Mouse (Mus musculus) C2C12 (cell line): ENCODE results near the gene Prss53.

Experiments
- CEBPB ChIP-seq: IDR thresholded peaks from one replicate; pipeline ENCODE4 v1.6.1; 2011; ENCODE audit warnings: low read depth, mild to moderate bottlenecking, control low read depth, moderate library complexity
- CTCF ChIP-seq: IDR thresholded peaks from one replicate; pipeline ENCODE4 v1.5.1; 2011; ENCODE audit not compliant: control insufficient read depth, insufficient read depth, insufficient read length
- FOSL1 ChIP-seq: IDR thresholded peaks from one replicate; pipeline ENCODE4 v1.8.0; 2011; ENCODE audit warnings: mild to moderate bottlenecking, low read length; ENCODE audit not compliant: poor library complexity, insufficient read depth, severe bottlenecking
- MAX ChIP-seq: IDR thresholded peaks from one replicate; pipeline ENCODE4 v1.6.1; 2011; ENCODE audit warnings: mild to moderate bottlenecking, control low read depth
- MYOD1 ChIP-seq: IDR thresholded peaks from one replicate; pipeline ENCODE4 v1.6.1; 2011; ENCODE audit warnings: low read depth; ENCODE audit not compliant: control insufficient read depth, insufficient read length
- MYOG ChIP-seq: IDR thresholded peaks from one replicate; pipeline ENCODE4 v1.6.1; 2011; ENCODE audit not compliant: control insufficient read depth, insufficient read length; ENCODE audit errors: extremely low read depth
- USF1 ChIP-seq: IDR thresholded peaks from one replicate; pipeline ENCODE4 v1.6.1; 2011; ENCODE audit warnings: low read depth, mild to moderate bottlenecking, control low read depth, moderate library complexity

DNA sequence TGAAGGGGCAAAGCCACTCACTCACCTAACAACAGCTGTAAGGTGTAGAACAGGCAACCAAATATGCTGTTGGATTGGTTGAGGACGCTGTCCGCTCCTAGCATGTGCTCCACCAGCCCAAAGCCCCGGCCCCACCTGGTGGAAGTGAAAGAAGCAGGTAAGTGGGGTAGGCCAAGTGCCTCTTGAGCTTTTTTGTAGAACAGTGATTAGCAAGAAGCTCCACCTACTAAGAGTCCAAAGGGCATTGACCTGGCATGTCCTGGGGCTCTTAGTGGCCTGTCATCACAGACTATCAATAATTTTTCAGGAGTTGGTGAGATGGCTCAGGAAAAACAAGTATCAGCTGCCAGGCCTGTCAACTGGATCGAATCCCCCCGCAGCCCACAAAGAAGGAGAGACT, 3.7 kb upstream of the Prss53 start:
- TF ChIP-seq CTCF (no peak), MAX (no peak), USF1 (no peak), MYOD1 (no peak), MYOG (no peak), FOSL1 (no peak), CEBPB (no peak)
